Mouse (Mus musculus) right cerebral cortex, postnatal 36 days (tissue): ENCODE measurements around the gene Arhgef6.

ENCODE experiments used
- DNase-seq, 2 experiments: peaks; one replicate each; pipeline ENCODE4 v3.0.0; 2022; ENCODE audit warnings: low spot score in 2 of 2, mixed read lengths in 1 of 2

Gene Arhgef6

GRCm38 (mm10) chrX:57338371-57339211, at the start of gene Arhgef6:
Gene Arhgef6, minus strand, starts transcription at chrX:57338729.
- DNase-seq, result no peak

- DNase-seq, result no peak
Observed at GRCm38 (mm10) chrX:57380915-57381314, 42.4 kb upstream of the Arhgef6 start.

DNA sequence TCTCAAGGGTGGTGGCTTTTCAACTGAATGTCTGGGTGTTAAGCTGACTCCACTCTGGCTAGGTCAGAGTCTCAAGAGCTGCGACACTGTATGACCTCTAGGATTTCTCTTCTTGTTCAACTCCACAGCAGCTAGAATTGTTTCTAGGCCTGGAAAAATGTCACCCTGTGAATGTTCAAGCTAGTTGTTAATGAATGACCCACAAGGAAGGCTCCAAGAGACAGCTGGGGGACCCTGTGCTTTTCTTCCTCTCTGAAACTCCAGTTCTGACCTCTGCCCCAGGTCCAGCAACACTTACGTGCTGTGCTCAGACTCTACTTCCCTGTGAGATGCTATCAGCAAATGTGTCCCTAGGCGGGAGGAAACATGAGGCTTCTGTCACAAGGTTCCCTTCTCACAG, 40.0 kb upstream of the Arhgef6 start:
- DNase-seq, result no peak

GRCm38 (mm10) chrX:57377096-57377495, 38.6 kb upstream of the Arhgef6 start:
- DNase-seq, result no peak

- no peak for DNase-seq
Observed at GRCm38 (mm10) chrX:57374029-57374428, 35.5 kb upstream of the Arhgef6 start.

DNA sequence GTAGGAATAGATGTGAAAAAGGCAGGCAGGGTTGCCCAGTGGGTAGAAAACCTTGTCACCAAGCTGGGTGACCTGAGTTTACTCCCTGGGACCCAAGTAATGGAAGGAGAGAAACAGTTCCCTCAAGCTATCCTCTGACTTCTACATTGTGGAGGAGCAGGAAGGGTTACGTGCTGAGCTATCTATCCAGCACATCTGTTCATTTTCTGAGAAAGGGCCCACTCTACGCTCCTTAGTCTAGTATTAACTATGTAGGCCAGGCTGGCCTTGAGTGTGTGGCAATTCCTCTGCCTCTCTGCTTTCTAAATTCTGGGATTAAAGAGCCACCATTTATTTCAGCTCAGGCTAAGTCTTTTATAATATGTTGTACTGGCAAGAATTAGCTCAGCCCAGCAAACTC, 35.0 kb upstream of the Arhgef6 start:
- no peak for DNase-seq

DNA sequence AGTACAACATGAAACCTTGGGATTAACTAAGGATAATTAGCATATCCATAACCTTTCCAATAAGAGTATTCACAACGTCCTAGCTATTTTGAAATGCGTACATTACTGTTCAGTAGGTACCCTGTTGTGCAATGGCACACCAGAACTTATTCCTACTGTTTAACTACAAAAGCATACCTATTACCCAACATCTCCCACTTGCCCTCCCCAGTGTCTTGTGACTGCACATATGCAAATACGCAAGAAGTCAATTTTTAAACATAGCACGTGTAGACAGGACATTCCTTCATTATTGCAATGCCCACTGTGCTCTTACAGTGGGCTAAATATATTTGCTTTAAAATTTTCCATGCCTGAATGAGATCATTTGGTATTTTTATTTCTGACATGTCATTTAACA, 34.4 kb upstream of the Arhgef6 start:
- DNase-seq, result no peak

DNA sequence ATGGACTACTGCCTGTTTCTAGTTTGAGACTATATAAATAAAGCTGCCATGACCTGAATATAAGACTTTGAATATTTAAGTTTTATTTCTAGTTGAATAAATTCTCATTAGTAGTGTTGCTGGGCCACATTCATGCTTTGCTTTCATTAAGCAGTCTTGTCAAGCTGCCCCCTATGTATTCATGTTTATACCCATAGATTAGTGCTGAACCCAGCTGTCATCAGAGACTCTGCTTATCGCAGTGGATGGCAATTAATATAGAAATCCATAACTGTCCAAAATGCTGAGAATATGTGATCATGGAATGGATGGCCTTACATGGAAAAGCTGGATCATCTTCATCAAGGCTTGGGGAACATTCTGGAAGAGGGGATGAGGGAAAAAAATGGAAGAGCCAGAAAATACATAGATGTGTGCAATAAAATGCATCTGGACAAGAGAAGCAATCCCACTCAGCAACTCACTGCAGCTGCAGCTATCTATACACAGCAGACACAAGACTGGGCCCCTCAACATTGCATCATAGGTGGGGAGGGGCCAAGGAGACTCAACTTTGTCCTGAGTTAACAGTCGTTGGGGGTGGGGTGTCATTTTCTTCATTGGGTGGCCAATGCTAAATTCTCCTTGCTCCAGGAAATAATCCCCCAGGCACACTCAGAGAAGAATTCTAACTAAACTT, 26.5 kb upstream of the Arhgef6 start:
- no peak for DNase-seq

GRCm38 (mm10) chrX:57359316-57359715, 20.8 kb upstream of the Arhgef6 start:
- DNase-seq, result no peak

- DNase-seq, result no peak
Observed at GRCm38 (mm10) chrX:57339220-57339619, 691 bp upstream of the Arhgef6 start.

GRCm38 (mm10) chrX:57337582-57337981, 947 bp downstream of the Arhgef6 start:
- no peak for DNase-seq

DNA sequence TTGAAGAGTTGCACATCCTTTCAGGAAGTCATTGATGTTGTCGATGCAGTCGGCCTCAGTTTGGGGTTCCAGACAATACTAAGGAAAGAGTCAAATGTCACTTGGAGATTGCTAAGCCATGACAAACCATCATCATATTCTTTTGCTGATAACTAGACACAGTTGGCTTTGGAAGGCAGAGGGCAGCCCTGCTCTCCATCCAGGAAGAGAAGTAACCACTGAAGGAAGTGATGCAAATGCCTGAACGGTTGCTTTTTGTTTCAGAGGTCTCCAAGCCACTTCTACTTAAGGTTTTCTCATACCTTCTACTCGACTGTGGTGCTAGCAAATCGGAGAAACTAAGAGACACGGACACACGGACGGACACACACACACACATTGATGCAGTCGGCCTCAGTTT, 1.6 kb downstream of the Arhgef6 start:
- DNase-seq, result no peak

DNA sequence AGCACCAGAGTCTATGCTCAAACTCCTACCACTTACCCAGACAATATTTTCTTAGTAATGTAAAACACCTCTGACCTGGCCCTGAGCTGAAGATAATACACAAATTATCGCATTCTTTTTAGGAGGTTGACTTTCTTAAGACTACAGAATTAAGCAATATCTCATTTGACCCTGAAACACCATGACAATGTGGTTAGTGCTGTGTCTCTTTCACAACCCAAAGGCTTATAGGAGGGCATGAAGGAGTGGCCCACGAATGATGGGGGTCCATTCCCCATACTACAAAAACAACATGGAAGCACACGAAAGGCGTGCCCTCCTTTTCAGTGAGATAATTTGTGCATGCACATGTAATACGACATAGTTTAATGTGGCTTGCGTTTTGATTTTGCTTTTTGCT, 3.2 kb downstream of the Arhgef6 start:
- no peak for DNase-seq

DNA sequence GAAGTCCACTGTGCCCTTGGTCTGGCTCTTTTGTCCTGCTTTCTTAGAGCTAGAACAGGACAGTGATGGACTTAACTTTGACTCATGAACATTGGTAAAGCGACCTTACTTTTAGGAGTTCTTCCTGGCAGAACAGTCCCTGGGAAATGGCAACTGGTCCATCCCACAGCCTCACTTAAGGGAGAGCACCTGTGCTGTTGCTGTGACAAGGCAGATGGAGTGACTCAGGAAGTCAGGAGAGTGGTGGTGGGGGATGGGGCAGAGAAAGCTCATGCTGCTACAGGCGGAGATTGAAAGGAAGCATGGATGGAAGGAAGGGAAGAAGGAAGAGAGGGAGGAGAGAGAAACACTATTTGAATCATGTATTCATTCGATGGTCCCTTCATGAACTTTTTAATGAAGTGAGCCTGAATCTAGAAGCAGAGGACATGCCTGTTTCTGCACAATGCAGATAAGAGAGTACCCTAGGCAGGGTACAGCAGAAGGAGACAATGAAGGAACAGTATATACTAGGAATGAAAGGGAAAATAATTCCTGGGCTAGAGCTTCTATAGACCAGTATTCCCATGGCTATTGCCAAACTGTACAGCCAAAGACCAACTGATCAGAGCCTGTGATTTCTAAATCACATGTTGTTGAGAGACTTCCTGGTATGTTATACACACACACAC, 10.7 kb downstream of the Arhgef6 start:
- DNase-seq, result no peak

- peak in 1 of 2 experiments; percentile 3 for DNase-seq
Observed at GRCm38 (mm10) chrX:57326487-57327221, 11.9 kb downstream of the Arhgef6 start.

- no peak for DNase-seq
Observed at GRCm38 (mm10) chrX:57325861-57326461, 12.6 kb downstream of the Arhgef6 start.

GRCm38 (mm10) chrX:57324891-57325290, 13.6 kb downstream of the Arhgef6 start:
- no peak for DNase-seq

- no peak for DNase-seq
Observed at GRCm38 (mm10) chrX:57312066-57312465, 26.5 kb downstream of the Arhgef6 start.

DNA sequence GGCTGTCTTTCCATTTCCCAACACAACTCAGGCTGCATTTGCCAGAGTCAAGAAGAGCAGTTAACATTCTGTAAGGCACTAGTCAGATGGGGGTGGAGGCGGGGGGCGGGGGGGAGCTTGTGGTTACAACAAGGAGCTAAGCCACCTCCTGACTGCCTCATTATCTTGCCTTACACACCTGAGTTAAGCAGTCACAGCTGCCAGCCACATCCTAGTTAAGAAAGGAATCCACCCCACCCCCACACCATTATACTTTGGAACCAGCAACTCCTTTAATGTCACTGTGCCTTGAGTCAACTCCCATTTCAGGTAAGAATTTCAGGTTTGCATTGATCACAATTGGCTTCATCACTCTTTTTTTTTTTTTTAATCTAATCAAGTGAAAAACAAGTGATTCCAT, 28.5 kb downstream of the Arhgef6 start:
- no peak for DNase-seq

GRCm38 (mm10) chrX:57306747-57307146, 31.8 kb downstream of the Arhgef6 start:
- DNase-seq, result no peak

GRCm38 (mm10) chrX:57304784-57305287, 33.7 kb downstream of the Arhgef6 start:
- no peak for DNase-seq
